Mouse (Mus musculus) forelimb bud, embryonic 11.5 days (tissue): ENCODE measurements around the gene Lcn3.
"Not testable (repeated sequence)": the region's sequence is repeated elsewhere in the genome, so short reads cannot be mapped to it uniquely, and the experiment has no call there.

Experiments used
- DNase-seq: peaks from one replicate; pipeline ENCODE4 v3.0.0-alpha.2; 2012; ENCODE audit warnings: low read depth, low spot score

The Lcn3 gene

DNA sequence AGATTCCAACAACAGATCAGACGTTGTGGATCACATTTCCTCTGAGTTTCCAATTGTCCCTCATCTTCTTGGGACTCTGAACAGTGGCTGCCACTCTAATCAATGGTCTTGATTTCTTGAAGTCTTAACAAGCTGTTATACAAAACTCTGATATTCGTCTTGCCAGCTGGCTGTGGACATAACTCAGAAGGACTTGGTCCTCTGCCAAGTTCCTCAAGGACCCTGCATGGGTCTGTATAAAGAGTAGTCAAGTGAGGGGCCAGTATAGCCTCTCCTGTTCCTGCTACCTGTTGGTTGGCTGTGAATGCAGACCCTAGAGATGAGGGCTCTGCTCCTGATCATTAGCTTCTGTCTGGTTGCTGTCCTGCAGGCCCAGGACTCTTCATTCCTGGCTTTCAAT, at the start of gene Lcn3:
Gene Lcn3 (plus strand): TSS at position 301 of the 400 bp plus-strand sequence.
- DNase-seq, result no peak

GRCm38 (mm10) chr2:25717222-25717621, 48.1 kb upstream of the Lcn3 start:
- no peak for DNase-seq

GRCm38 (mm10) chr2:25733199-25733930, 32.0 kb upstream of the Lcn3 start:
- no peak for DNase-seq

DNA sequence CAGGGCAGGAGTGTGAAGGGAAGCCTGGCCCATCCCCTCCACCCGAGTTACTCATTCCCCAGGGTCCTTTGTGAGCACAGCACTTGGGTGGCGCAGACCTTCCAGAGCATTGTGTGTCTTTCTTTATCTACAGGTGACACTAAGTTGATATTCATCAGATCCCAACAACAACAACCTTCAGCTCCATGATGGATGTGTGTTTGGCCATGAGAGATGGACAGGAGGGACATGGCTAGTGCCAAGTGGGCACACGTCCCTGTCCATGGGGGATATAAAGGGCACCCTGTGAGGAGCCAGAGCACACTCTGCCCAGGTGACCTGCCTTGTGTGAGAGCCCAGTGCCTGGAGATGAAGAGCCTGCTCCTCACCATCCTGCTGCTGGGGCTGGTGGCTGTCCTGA, 28.7 kb upstream of the Lcn3 start, which contains the start of gene Obp2b:
Gene Obp2b (plus strand): TSS at position 301 of the 400 bp plus-strand sequence.
- DNase-seq, result not testable (repeated sequence)

DNA sequence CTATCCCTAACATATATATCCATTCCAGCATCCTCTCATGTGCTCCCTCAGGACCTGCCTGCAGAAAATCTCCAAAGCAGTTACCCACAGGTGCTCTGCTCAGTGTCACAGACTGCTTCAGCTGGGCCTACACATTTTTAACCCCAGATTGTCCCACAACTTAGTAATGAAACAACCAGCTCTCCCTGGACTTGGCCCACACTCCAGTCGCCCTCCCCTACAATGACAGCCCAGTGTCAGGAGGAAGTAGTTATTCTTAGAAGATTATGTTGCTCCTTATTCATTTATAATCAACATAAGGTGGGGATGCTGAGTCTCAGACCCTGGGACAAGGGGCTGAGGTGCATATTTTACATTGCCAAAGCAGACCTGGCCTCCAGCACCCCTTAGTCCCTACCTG, 23.7 kb upstream of the Lcn3 start:
- peak; percentile 3 for DNase-seq

DNA sequence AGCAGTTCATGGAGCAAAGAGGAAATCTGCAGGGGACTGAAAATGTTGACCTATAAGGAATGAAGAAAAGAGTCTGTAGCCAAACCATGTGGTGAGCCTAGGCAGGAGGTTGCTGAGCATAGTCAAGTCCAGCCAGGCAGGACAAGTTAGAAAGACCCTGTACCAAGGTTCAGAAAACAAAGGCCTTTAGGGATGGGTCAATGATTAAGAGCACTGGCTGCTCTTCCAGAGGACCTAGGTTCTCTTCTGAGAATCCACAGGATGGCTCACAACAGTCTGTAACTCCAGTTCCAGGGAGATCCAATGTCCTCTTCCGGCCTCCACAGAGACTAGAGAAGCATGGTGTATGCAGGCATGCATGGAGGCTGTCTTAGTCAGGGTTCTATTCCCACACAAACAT, 11.2 kb upstream of the Lcn3 start:
- DNase-seq, result no peak

DNA sequence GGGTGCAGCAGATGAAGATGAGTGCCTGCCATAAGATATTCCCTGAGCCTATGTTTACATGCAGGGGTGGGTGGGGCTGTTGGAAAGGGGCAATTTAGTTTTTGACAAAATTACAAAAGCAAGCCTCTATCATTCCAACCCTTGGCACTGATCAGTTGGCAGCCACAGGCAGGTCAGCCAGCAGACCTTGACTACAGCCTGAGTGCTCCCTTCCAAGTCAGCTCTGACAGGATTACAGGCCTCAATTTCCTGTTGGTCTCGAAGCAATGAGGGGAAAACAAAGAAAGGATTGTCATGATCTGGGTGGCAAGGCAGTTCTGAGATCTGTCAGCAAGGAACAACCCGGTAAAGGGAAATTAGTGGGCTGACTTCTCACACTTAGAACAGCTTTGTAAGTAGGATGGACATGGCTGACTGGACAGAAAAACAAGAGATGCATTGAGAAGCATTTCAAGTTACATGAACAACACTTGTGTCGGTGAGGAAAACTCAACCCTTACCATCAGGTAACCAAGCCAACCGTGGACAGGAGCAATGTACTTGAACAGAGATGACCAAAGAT, 7.2 kb upstream of the Lcn3 start:
- peak; percentile 6 for DNase-seq

DNA sequence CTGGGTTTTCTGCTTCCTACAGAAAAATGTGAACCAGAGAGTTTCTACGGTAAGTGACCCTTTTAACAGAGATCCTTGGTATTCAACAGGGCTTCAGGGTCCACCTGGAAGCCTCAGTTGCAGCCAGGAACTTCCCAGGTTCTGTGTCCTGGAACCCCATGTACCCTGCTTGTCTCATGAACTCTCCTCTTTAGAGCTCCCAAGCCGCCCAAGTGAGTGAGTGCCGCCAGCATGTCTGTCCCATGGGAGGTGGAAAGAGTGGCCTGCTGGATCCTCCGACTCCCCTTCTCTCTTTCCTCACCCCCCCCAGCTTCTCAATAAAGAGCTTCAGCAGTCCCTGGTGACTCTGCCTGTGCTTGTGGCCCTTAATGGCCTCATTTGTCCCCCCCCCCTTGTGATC, 2.4 kb downstream of the Lcn3 start:
- DNase-seq, result no peak

DNA sequence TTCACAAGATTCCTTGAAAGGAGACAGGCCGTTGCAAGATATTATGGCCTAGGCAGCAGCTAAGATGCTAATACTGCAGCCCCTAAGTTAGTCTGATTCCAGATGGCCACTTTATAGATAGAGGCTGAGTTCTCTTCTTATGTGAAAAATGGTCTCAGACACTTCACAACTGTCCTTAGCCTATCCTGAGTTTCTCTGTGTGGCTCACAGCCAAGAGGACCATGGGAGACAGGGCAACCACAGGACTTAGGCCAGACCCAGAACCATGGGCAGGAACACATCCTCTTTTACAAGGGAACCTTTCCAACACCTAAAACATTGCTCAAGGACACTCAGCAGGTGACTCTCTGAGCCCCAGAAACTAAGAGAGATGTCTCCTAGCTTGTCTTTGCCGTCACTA, 8.1 kb downstream of the Lcn3 start:
- DNase-seq, result no peak

GRCm38 (mm10) chr2:25774640-25775039, 9.3 kb downstream of the Lcn3 start:
- DNase-seq, result no peak

- no peak for DNase-seq
Measured at GRCm38 (mm10) chr2:25775991-25776390, 10.6 kb downstream of the Lcn3 start.

GRCm38 (mm10) chr2:25776717-25777116, 11.3 kb downstream of the Lcn3 start, which contains the start of gene Lcn11:
Gene Lcn11, plus strand, starts transcription at chr2:25777017.
- DNase-seq, result no peak

DNA sequence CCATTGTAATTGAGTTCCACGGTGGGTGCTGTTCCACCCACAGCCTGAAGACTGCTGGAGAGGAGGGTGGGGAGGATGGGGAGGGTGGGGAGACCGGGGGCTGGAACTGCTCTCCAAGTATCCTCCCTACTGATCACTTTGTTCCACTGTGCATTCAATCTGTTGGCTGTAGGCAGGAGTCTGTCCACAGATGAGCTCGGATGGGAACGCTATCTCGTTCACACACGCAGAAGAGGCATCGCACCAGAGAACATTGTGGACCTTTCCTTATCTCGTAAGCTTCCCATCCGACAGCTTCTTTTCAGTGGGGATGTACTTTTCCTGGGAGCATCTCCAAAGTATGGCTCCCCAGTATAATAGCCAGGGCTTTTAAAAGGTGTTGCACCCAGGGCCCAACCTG, 13.7 kb downstream of the Lcn3 start:
- DNase-seq, result no peak

DNA sequence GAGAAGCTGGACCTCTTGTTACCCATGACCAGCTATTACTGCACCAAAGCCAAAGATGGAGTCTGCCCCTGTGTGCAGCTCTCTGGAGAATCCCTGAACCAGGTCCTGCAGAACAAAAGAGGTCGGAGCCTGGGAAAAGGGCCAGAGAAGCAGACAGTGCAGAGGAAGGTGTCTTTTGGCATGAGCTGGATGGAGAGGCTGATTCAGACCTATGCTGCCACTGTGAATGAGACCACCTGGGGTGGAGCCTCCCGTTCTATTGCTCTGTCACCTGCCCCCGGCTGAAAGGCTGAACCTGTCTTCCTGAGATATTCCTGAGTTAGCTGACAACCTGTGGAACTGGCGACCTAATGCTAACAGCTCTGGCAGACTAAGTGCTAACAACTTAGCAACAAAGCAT, 15.6 kb downstream of the Lcn3 start:
- no peak for DNase-seq

DNA sequence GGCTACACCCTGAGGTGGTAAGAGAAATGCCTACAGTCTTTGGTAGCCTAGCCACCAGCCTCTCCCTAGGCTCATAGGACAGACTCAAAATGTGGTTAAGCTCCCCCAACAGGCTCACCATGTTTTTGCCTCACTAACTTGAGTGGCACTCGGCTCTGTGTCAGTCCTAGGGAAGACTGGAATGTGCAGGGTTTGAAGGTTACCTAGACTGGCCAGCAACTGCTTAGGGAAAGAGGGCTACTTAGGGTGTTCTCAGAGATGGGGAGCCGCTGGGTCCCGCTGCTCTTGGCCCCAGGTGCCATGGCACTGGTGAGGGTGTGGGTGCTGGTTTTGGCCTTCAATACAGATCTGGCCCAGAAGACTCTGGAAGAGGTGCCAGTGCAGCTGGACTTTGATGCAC, 16.6 kb downstream of the Lcn3 start, which contains the start of gene Gm13539:
Gene Gm13539 (plus strand): TSS at position 301 of the 400 bp plus-strand sequence.
- no peak for DNase-seq

DNA sequence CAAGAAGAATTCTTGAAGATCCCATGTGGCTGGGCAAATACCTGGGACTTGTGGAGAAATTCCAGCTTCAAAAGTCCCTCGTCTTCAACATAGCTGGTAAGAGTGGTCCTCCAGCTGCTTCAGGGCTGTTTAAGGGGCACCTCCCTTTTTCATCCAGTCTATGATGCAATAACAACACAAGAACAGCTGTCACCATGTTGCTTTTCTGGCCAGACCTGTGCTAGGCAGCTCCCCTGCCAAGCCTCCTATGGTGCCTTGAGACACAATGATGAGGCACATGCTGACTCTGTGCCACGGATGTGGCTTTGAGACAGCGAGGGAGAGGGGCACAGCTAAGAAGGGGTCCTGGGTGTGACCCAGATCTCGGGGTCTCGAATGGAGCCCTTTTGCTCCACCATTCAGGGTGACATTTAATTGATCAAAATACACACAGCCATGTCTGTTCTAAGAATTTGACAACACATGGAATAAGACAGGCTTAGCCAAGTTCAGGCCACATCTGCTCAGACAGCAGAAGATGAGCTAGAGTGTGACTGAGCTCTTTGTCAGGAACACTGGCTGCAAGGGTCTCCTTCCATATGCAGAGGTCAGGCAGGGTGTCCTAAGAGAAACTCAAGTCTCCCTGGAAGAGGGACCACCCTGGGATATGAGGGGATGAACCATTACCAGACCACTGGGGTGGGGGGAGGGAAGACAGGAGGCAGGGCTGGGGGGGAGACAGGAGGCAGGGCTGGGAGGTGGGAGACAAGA, 20.4 kb downstream of the Lcn3 start:
- peak; percentile 3 for DNase-seq

DNA sequence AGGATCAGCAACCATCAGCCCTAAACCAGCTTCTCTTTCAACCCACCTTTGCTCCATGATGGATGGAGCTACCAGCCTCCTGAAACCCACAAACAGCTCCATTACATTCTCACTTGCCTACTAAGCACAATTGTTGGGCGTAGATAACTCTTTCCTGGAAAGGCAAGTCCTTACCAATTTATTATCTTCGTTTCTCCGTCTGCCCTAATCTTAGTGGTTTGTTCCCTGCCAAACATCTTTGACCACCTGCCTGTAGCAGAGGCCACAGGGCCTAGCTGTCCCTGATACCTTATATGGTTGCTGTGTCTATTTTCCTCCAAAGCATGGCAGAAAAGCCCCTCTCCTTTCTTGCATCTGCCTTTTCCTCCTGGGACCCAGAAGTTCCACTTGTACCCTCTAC, 23.7 kb downstream of the Lcn3 start:
- no peak for DNase-seq

DNA sequence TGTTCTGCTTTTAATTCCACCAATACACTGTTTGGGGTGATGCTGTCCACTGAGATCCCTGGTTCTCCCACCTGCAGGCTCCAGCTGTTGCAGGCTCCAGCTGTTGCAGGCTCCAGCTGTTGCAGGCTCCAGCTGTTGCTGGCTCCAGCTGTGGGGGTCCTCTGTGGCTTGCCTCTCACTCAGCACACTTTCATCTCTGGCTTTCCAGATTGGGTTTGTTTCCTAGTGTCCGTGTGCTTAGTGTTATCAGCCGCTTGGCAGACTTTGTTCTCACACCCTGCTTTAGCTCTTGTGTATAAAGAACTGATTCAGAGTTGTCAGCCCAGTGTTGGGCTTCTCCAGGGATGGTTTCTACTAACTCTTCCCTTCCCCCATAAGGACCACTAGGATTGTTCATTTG, 32.3 kb downstream of the Lcn3 start:
- no peak for DNase-seq

DNA sequence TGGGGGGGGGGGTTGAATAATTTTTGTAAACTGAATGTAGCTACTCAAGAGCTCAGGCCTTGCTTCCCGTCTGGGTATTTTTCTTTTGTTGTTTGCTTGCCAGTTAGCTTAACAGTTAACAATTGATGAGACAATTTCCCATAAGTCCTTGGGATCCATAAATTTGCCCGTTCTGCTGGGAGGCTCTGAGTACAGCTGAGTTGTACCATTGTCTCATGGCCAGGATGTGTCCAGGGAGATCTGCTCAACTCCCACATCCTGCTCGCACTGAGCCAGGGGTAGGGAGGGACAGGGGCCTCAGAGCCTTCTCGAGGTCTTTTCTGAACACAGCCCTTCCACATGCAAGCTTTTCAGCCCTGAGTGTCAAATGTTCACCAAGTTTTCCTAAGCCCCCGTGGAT, 32.7 kb downstream of the Lcn3 start:
- no peak for DNase-seq

DNA sequence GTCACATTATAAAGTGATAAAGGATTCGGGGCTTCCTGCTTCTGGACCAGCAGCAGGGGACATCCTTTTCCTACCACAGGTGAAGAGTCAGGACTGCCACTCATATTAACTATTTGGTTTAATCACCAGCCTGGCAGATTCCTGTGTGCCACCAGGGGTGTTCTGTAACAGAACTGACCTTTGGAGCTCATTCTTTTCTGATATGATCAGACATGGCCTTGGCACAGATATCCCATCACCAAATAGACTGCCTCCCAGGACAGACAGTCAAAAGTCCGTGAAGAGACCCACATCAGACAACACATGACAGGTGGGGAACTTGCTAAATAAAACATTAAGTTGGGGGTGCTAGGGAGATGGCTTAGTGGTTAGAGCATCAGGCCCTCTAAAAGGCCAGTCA, 46.3 kb downstream of the Lcn3 start:
- DNase-seq, result no peak

DNA sequence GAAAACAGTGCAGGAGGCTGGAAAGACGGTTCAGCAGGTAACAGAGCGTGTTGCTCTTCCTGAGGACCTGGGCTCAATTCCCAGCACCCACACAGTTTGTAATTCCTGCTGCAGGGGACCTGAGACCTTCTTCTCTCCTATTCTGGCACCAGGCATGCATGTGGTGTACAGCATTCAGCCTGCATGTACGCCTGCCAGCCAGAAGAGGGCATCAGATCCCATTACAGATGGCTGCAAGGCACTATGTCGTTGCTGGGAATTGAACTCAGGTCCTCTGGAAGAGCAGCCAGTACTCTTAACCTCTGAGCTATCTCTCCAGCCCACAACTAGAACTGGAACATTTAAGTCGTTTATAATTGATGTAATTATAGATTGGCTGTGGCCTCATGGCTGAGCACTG, 48.0 kb downstream of the Lcn3 start:
- DNase-seq, result no peak

- not testable (repeated sequence) for DNase-seq
Measured at GRCm38 (mm10) chr2:25815748-25816147, 50.4 kb downstream of the Lcn3 start, which contains the start of gene Glt6d1. Gene Glt6d1, minus strand, starts transcription at chr2:25815848.
